Mouse (Mus musculus) brain, embryonic 18.5 days (tissue): ENCODE measurements around the gene Ndufaf7.

Source experiments
- DNase-seq: peaks from one replicate; pipeline ENCODE4 v3.0.0-alpha.2; 2012; ENCODE audit warnings: low read depth, low spot score

Gene Ndufaf7

GRCm38 (mm10) chr17:78936466-78937228, at the start of gene Ndufaf7, which contains the start of gene Cebpz:
Gene Ndufaf7, plus strand, starts transcription at chr17:78937136.
Gene Cebpz, minus strand, starts transcription at chr17:78937066.
- peak; percentile 91 for DNase-seq

GRCm38 (mm10) chr17:78888554-78888953, 48.4 kb upstream of the Ndufaf7 start:
- DNase-seq: no peak

- no peak for DNase-seq
Observed at GRCm38 (mm10) chr17:78889184-78889583, 47.8 kb upstream of the Ndufaf7 start.

- DNase-seq: no peak
Observed at GRCm38 (mm10) chr17:78891020-78891419, 45.9 kb upstream of the Ndufaf7 start.

GRCm38 (mm10) chr17:78894991-78895390, 41.9 kb upstream of the Ndufaf7 start:
- no peak for DNase-seq

GRCm38 (mm10) chr17:78895394-78895793, 41.5 kb upstream of the Ndufaf7 start:
- DNase-seq: no peak

GRCm38 (mm10) chr17:78903158-78903557, 33.8 kb upstream of the Ndufaf7 start:
- DNase-seq: no peak

GRCm38 (mm10) chr17:78906892-78907291, 30.0 kb upstream of the Ndufaf7 start, which contains the start of gene Sult6b1:
Gene Sult6b1, minus strand, starts transcription at chr17:78906992.
- DNase-seq: no peak

GRCm38 (mm10) chr17:78909374-78909773, 27.6 kb upstream of the Ndufaf7 start:
- DNase-seq: no peak

- peak; percentile 42 for DNase-seq
Observed at GRCm38 (mm10) chr17:78912861-78913281, 24.1 kb upstream of the Ndufaf7 start.

- no peak for DNase-seq
Observed at GRCm38 (mm10) chr17:78913921-78914320, 23.0 kb upstream of the Ndufaf7 start.

- no peak for DNase-seq
Observed at GRCm38 (mm10) chr17:78915772-78916171, 21.2 kb upstream of the Ndufaf7 start.

GRCm38 (mm10) chr17:78916369-78916813, 20.5 kb upstream of the Ndufaf7 start, which contains the start of gene Cebpzos:
Gene Cebpzos, plus strand, starts transcription at chr17:78916500.
- DNase-seq: peak; percentile 79

- DNase-seq: no peak
Observed at GRCm38 (mm10) chr17:78916899-78917298, 20.0 kb upstream of the Ndufaf7 start.

GRCm38 (mm10) chr17:78917696-78918095, 19.2 kb upstream of the Ndufaf7 start:
- no peak for DNase-seq

GRCm38 (mm10) chr17:78935857-78936256, 1.1 kb upstream of the Ndufaf7 start:
- DNase-seq: no peak

GRCm38 (mm10) chr17:78937229-78937853, 405 bp downstream of the Ndufaf7 start:
- DNase-seq: no peak

- no peak for DNase-seq
Observed at GRCm38 (mm10) chr17:78938927-78939326, 2.0 kb downstream of the Ndufaf7 start.

- DNase-seq: no peak
Observed at GRCm38 (mm10) chr17:78942579-78942978, 5.6 kb downstream of the Ndufaf7 start.

GRCm38 (mm10) chr17:78951225-78951624, 14.3 kb downstream of the Ndufaf7 start:
- no peak for DNase-seq

GRCm38 (mm10) chr17:78952070-78952469, 15.1 kb downstream of the Ndufaf7 start:
- no peak for DNase-seq

GRCm38 (mm10) chr17:78953240-78953639, 16.3 kb downstream of the Ndufaf7 start:
- DNase-seq: no peak

- no peak for DNase-seq
Observed at GRCm38 (mm10) chr17:78959473-78959872, 22.5 kb downstream of the Ndufaf7 start.
